Mouse (Mus musculus): ENCODE data around the gene Scarb1. TPM values are rescaled to one million over a fixed set of nuclear protein-coding genes. Genes with fewer than 3 reads are reported as not detected.

The Scarb1 gene
- polyA plus RNA-seq, 1 experiment, result not detected

DNA sequence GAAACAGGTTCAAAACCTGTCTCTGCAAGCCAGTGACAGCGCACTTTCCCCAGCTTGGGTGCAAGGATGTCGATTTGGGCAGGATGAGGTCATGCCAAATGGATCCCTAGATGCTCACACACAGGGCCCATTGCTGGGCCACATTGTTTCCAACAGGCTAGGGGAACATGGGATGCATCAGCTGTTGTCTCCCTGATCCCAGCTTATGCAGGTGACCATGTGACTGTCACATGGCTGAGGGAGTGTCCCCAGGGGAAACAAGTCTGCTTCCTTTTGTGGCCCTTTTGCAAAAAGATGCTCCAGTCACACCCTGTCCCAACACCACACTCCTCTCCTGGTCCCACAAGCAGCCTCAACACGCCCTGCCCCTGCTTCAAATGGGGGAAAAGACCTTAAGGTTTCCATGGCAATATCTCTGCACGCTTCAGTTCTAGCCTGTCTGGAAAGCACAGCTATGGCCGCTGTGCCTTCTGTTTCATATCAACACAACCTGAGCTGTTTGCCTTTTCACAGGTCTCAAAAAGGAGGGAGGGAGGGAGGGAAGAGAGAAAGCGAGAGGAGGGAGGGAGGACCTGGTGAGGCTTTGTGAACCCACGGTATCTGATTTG, 14.1 kb upstream of the Scarb1 start:
- H3K4me1 ChIP-seq (ENCODE audit: control insufficient read depth, insufficient read depth, low read length), result peaks cover 10% of the 10 kb centered on the region
- no peak overlapping the region for H3K27ac ChIP-seq (ENCODE audit: insufficient read depth, low read depth, low read length)
- TF ChIP-seq CTCF (IDR thresholded peaks at IDR 0.05; ENCODE audit: insufficient read depth, low read depth, low read length) (no peak), POLR2A (IDR thresholded peaks at IDR 0.05; ENCODE audit: insufficient read depth, low read depth, low read length) (no peak)
- 48% methylated on average over 7 of the region's 7 CpGs for WGBS
- no peak overlapping the region for H3K4me3 ChIP-seq (ENCODE audit: insufficient read depth, low read depth, low read length)

GRCm38 (mm10) chr5:125352781-125353294, 11.9 kb upstream of the Scarb1 start:
- WGBS, result over 99% methylated on average over 5 of the region's 5 CpGs
- TF ChIP-seq CTCF (IDR thresholded peaks at IDR 0.05; ENCODE audit: insufficient read depth, low read depth, low read length) (no peak), POLR2A (IDR thresholded peaks at IDR 0.05; ENCODE audit: insufficient read depth, low read depth, low read length) (no peak)
- Histone ChIP-seq H3K4me1 (ENCODE audit: control insufficient read depth, insufficient read depth, low read length) (peaks cover 10% of the 10 kb centered on the region), H3K4me3 (ENCODE audit: insufficient read depth, low read depth, low read length) (no peak overlapping the region), H3K27ac (ENCODE audit: insufficient read depth, low read depth, low read length) (no peak overlapping the region)

DNA sequence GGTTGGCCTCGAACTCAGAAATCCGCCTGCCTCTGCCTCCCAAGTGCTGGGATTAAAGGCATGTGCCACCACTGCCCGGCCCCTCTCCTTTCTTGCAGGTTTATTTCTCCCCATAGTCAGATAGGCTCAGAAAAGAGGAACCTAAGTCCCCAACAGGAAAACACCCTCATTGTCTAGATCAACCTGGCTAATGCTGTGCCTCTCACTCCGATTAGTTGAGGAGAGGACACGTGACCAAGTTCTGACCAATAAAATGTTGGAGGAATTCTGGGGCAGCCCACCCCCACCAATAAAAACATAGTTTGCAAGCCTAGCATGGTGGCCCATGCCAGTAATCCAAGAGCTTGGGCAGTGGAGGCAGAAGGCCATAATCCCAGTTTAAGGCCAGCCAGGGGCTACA, 11.0 kb upstream of the Scarb1 start:
- no peak overlapping the region for H3K27ac ChIP-seq (ENCODE audit: insufficient read depth, low read depth, low read length)
- H3K4me3 ChIP-seq (ENCODE audit: insufficient read depth, low read depth, low read length), result no peak overlapping the region
- no peak for TF ChIP-seq CTCF (IDR thresholded peaks at IDR 0.05; ENCODE audit: insufficient read depth, low read depth, low read length)
- no peak for TF ChIP-seq POLR2A (IDR thresholded peaks at IDR 0.05; ENCODE audit: insufficient read depth, low read depth, low read length)
- H3K4me1 ChIP-seq (ENCODE audit: control insufficient read depth, insufficient read depth, low read length), result peaks cover 10% of the 10 kb centered on the region
- WGBS, result 94% methylated on average over 5 of the region's 5 CpGs

- Histone ChIP-seq H3K4me1 (ENCODE audit: control insufficient read depth, insufficient read depth, low read length) (peaks cover 10% of the 10 kb centered on the region), H3K4me3 (ENCODE audit: insufficient read depth, low read depth, low read length) (no peak overlapping the region), H3K27ac (ENCODE audit: insufficient read depth, low read depth, low read length) (no peak overlapping the region)
- TF ChIP-seq CTCF (IDR thresholded peaks at IDR 0.05; ENCODE audit: insufficient read depth, low read depth, low read length), result no peak
- TF ChIP-seq POLR2A (IDR thresholded peaks at IDR 0.05; ENCODE audit: insufficient read depth, low read depth, low read length), result no peak
- 82% methylated on average over 8 of the region's 8 CpGs for WGBS
These were observed 10.2 kb upstream of the Scarb1 start for GRCm38 (mm10) chr5:125351057-125351456.

- no peaks in the 10 kb centered on the region for H3K4me1 ChIP-seq (ENCODE audit: control insufficient read depth, insufficient read depth, low read length)
- no peak overlapping the region for H3K27ac ChIP-seq (ENCODE audit: insufficient read depth, low read depth, low read length)
- TF ChIP-seq POLR2A (IDR thresholded peaks at IDR 0.05; ENCODE audit: insufficient read depth, low read depth, low read length), result no peak
- no peak for TF ChIP-seq CTCF (IDR thresholded peaks at IDR 0.05; ENCODE audit: insufficient read depth, low read depth, low read length)
- WGBS, result 71% methylated on average over 3 of the region's 3 CpGs
- no peak overlapping the region for H3K4me3 ChIP-seq (ENCODE audit: insufficient read depth, low read depth, low read length)
These were observed 8.5 kb upstream of the Scarb1 start for GRCm38 (mm10) chr5:125349391-125349790.

DNA sequence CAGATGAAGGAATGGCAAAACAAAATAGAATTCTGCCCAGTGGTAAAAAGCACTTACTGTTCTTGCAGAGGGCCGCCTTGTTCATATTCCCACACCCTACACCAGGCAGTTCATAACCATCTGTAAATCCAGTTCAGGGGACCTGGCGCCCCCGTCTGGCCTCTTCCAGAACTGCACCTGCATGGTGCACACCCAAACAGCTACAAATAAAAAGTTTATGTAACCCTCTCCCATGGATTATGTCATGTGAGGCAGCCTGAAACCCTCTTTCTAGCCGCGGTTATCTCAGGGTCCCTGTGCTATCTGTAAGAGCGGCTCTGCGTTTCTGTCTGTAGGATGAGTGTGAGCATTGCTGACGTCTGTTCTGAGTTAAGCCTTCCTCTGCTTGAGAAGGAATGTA, 7.6 kb upstream of the Scarb1 start:
- 54% methylated on average over 8 of the region's 8 CpGs for WGBS
- no peak overlapping the region for H3K4me3 ChIP-seq (ENCODE audit: insufficient read depth, low read depth, low read length)
- no peak overlapping the region for H3K27ac ChIP-seq (ENCODE audit: insufficient read depth, low read depth, low read length)
- H3K4me1 ChIP-seq (ENCODE audit: control insufficient read depth, insufficient read depth, low read length), result no peaks in the 10 kb centered on the region
- no peak for TF ChIP-seq POLR2A (IDR thresholded peaks at IDR 0.05; ENCODE audit: insufficient read depth, low read depth, low read length)
- TF ChIP-seq CTCF (IDR thresholded peaks at IDR 0.05; ENCODE audit: insufficient read depth, low read depth, low read length), result 0 out of 2 replicates have a peak, but pooled peaks have one; percentile 23

- Histone ChIP-seq H3K4me1 (ENCODE audit: control insufficient read depth, insufficient read depth, low read length) (no peaks in the 10 kb centered on the region), H3K27ac (ENCODE audit: insufficient read depth, low read depth, low read length) (no peak overlapping the region), H3K4me3 (ENCODE audit: insufficient read depth, low read depth, low read length) (no peak overlapping the region)
- WGBS, result 76% methylated on average over 7 of the region's 7 CpGs
- no peak for TF ChIP-seq CTCF (IDR thresholded peaks at IDR 0.05; ENCODE audit: insufficient read depth, low read depth, low read length)
- no peak for TF ChIP-seq POLR2A (IDR thresholded peaks at IDR 0.05; ENCODE audit: insufficient read depth, low read depth, low read length)
These were observed 7.2 kb upstream of the Scarb1 start for GRCm38 (mm10) chr5:125348067-125348466.

- no peak for TF ChIP-seq CTCF (IDR thresholded peaks at IDR 0.05; ENCODE audit: insufficient read depth, low read depth, low read length)
- no peak for TF ChIP-seq POLR2A (IDR thresholded peaks at IDR 0.05; ENCODE audit: insufficient read depth, low read depth, low read length)
- 87% methylated on average over 6 of the region's 6 CpGs for WGBS
- Histone ChIP-seq H3K4me3 (ENCODE audit: insufficient read depth, low read depth, low read length) (no peak overlapping the region), H3K27ac (ENCODE audit: insufficient read depth, low read depth, low read length) (no peak overlapping the region), H3K4me1 (ENCODE audit: control insufficient read depth, insufficient read depth, low read length) (peaks cover 19% of the 10 kb centered on the region)
These were observed 3.4 kb upstream of the Scarb1 start for GRCm38 (mm10) chr5:125344296-125344695.

DNA sequence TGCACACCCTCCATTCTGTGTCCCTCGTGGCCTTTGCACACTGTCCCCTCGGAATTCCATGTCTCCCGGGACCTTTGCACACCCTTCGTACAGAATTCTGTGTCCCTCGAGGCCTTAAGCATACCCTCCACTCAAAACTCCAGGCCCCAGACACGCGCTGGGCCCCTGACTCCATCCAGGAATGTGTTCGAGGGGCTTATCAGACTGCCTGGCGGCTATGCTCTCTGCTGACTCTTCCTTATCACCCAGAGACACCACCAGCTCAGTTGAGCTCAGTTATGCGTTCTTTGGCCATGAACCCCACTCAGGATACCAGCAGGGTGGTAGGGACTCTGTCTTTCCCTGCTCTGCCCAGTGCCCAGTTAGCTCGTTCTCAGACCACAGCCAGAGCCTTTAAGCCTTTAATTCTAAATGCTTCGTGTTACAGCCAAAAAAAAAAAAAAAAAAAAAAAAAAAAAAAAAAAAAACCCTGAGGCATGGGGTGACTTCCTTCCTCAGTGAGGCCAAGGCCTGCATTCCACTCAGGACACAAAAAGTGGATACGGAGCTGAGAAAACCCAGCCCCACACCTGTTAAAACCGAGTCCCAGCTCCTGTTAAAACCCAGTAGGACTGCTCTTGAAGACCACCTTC, 681 bp upstream of the Scarb1 start:
- 66% methylated on average over 14 of the region's 14 CpGs for WGBS
- peak overlapping the region; percentile 48 for H3K4me3 ChIP-seq (ENCODE audit: insufficient read depth, low read depth, low read length)
- peaks cover 24% of the 10 kb centered on the region for H3K4me1 ChIP-seq (ENCODE audit: control insufficient read depth, insufficient read depth, low read length)
- H3K27ac ChIP-seq (ENCODE audit: insufficient read depth, low read depth, low read length), result no peak overlapping the region
- TF ChIP-seq CTCF (IDR thresholded peaks at IDR 0.05; ENCODE audit: insufficient read depth, low read depth, low read length), result no peak
- TF ChIP-seq POLR2A (IDR thresholded peaks at IDR 0.05; ENCODE audit: insufficient read depth, low read depth, low read length), result no peak

All from olfactory bulb, adult 2 months (tissue).